Mouse (Mus musculus): ENCODE results near the gene Hist1h3b.

The Hist1h3b gene

GRCm38 (mm10) chr13:23779025-23779424 lies 27.0 kb downstream of the Hist1h3b start:
- TF ChIP-seq GATA4 (IDR thresholded peaks at IDR 0.05; ENCODE audit: insufficient replicate concordance, low read length), result no peak

GRCm38 (mm10) chr13:23792520-23792919 lies 40.5 kb downstream of the Hist1h3b start:
- no peak for TF ChIP-seq GATA4 (IDR thresholded peaks at IDR 0.05; ENCODE audit: insufficient replicate concordance, low read length)

- TF ChIP-seq GATA4 (IDR thresholded peaks at IDR 0.05; ENCODE audit: insufficient replicate concordance, low read length), result no peak
Observed at GRCm38 (mm10) chr13:23799405-23799804, 47.3 kb downstream of the Hist1h3b start.
